ENCODE assay signal across 10 mouse cellular contexts in the genomic region with DNA sequence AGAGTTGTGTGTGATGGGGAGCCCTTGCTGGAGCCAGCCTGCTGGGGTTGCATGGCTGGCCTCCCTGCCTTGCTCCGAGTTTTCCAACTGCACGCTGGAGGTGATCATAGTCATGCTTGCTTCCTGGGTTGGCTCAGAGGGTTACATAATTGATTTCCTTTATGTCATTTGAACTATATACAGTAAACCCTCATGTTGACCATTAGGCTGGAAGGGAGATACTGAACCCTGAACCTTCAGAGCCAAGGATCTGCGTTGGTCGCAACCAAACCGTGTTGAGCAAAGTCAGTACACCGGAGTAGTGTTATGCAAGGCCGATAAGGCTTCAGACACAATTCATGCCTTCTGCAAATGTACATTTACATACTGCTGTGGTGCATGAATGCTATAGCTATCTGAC. TPM values are rescaled to one million over a fixed set of nuclear protein-coding genes. Genes with fewer than 3 reads are reported as not detected.
A peak's percentile ranks its signal among the peaks of the same experiment; 100 is the strongest.
DNase-seq lines count a peak whose midpoint lies in the region; ATAC-seq and TF ChIP-seq lines count a peak whose summit lies in the region.
"Had no signal": no experiment of that assay in that cellular context is flagged by ENCODE, and none has a peak within 500 bp of the region (broad histone marks: within the 10 kb centered on the region; RNA-seq: fewer than 3 reads in every experiment).

No protein-coding gene starts in this region.

- H3K4me1 ChIP-seq in heart, adult 2 months (ENCODE audit: control insufficient read depth, insufficient read depth, low read length), result peaks cover 5% of the 10 kb centered on the region
- H3K4me1 ChIP-seq in midbrain, embryonic 12.5 days, result peaks cover 3% of the 10 kb centered on the region; the same call in 1 of the 2 replicates
- no peaks in the 10 kb centered on the region for H3K4me1 ChIP-seq in midbrain, embryonic 15.5 days
- peaks cover 10% of the 10 kb centered on the region for H3K4me1 ChIP-seq in limb, embryonic 12.5 days (replicated peaks)
- peaks cover 4% of the 10 kb centered on the region; the same call in 1 of the 2 replicates for H3K4me1 ChIP-seq in stomach, embryonic 15.5 days

- WGBS in heart, adult 2 months, result 66% methylated on average over 7 of the region's 7 CpGs
- WGBS in midbrain, embryonic 12.5 days, result 74% methylated on average over 7 of the region's 7 CpGs
- 85% methylated on average over 7 of the region's 7 CpGs for WGBS in midbrain, embryonic 15.5 days
- WGBS in limb, embryonic 12.5 days, result 72% methylated on average over 7 of the region's 7 CpGs
- 62% methylated on average over 7 of the region's 7 CpGs for WGBS in stomach, embryonic 15.5 days

- no peaks in the 10 kb centered on the region for H3K79me2 ChIP-seq in heart, adult 2 months (replicated peaks; ENCODE audit: control insufficient read depth, insufficient read depth, low read length)

- no peaks in the 10 kb centered on the region for H3K27me3 ChIP-seq in heart, adult 2 months (ENCODE audit: control insufficient read depth, insufficient read depth, low read length)
- H3K27me3 ChIP-seq in midbrain, embryonic 12.5 days, result peaks cover 7% of the 10 kb centered on the region; the same call in 1 of the 2 replicates
- H3K27me3 ChIP-seq in midbrain, embryonic 15.5 days (replicated peaks), result no peaks in the 10 kb centered on the region
- no peaks in the 10 kb centered on the region for H3K27me3 ChIP-seq in limb, embryonic 12.5 days
- no peaks in the 10 kb centered on the region for H3K27me3 ChIP-seq in stomach, embryonic 15.5 days (replicated peaks)

- no peak for TF ChIP-seq CTCF in heart, adult 2 months (IDR thresholded peaks at IDR 0.05)

- peak overlapping the region; percentile 77; the same call in 1 of the 2 replicates for H3K4me3 ChIP-seq in heart, adult 2 months
- H3K4me3 ChIP-seq in midbrain, embryonic 12.5 days, result no peak overlapping the region
- H3K4me3 ChIP-seq in midbrain, embryonic 15.5 days, result no peak overlapping the region
- H3K4me3 ChIP-seq in limb, embryonic 12.5 days (replicated peaks), result 0 out of 2 replicates have a peak overlapping the region, but pooled peaks have one; percentile 42
- H3K4me3 ChIP-seq in stomach, embryonic 15.5 days (replicated peaks), result peak overlapping the region; percentile 49

- no peaks in the 10 kb centered on the region for H3K9me3 ChIP-seq in midbrain, embryonic 12.5 days
- no peaks in the 10 kb centered on the region for H3K9me3 ChIP-seq in midbrain, embryonic 15.5 days
- no peaks in the 10 kb centered on the region for H3K9me3 ChIP-seq in limb, embryonic 12.5 days
- H3K9me3 ChIP-seq in stomach, embryonic 15.5 days, result no peaks in the 10 kb centered on the region

- no peaks in the 10 kb centered on the region for H3K36me3 ChIP-seq in heart, adult 2 months (ENCODE audit: control insufficient read depth, insufficient read depth, low read length)
- no peaks in the 10 kb centered on the region for H3K36me3 ChIP-seq in midbrain, embryonic 12.5 days
- no peaks in the 10 kb centered on the region for H3K36me3 ChIP-seq in midbrain, embryonic 15.5 days (replicated peaks)
- H3K36me3 ChIP-seq in limb, embryonic 12.5 days, result no peaks in the 10 kb centered on the region
- H3K36me3 ChIP-seq in stomach, embryonic 15.5 days, result no peaks in the 10 kb centered on the region

- no peak overlapping the region for H3K27ac ChIP-seq in heart, adult 2 months
- H3K27ac ChIP-seq in midbrain, embryonic 12.5 days (replicated peaks), result no peak overlapping the region
- H3K27ac ChIP-seq in midbrain, embryonic 15.5 days, result no peak overlapping the region
- no peak overlapping the region for H3K27ac ChIP-seq in limb, embryonic 12.5 days
- H3K27ac ChIP-seq in stomach, embryonic 15.5 days, result no peak overlapping the region

- intact Hi-C loops in heart, adult 2 months (cut with DNase I), result loop anchor here (1.0 to 2.0 kb wide), 2 partner anchors 17 to 30 kb away; a partner anchor contains a TSS
- intact Hi-C loops in heart, postnatal 14 days (cut with DNase I), result no loop called here

- TF ChIP-seq POLR2A in heart, adult 2 months (IDR thresholded peaks at IDR 0.05; ENCODE audit: insufficient read depth, low read depth, low read length), result no peak

- H3K4me2 ChIP-seq in midbrain, embryonic 12.5 days (replicated peaks), result peak overlapping the region; percentile 49; the same call in 1 of the 2 replicates
- H3K4me2 ChIP-seq in midbrain, embryonic 15.5 days, result no peak overlapping the region
- H3K4me2 ChIP-seq in limb, embryonic 12.5 days, result peak overlapping the region; percentile 65
- H3K4me2 ChIP-seq in stomach, embryonic 15.5 days, result peak overlapping the region; percentile 71

- no peak overlapping the region for H3K9ac ChIP-seq in heart, adult 2 months (ENCODE audit: low read depth, low read length)
- no peak overlapping the region for H3K9ac ChIP-seq in midbrain, embryonic 12.5 days (replicated peaks)
- no peak overlapping the region for H3K9ac ChIP-seq in midbrain, embryonic 15.5 days
- no peak overlapping the region for H3K9ac ChIP-seq in limb, embryonic 12.5 days (replicated peaks)
- H3K9ac ChIP-seq in stomach, embryonic 15.5 days, result no peak overlapping the region

- no peak for DNase-seq in heart, adult 2 months
- no peak for DNase-seq in heart, postnatal 14 days
- DNase-seq in urinary bladder, adult 18-20 months (ENCODE audit: low spot score in 2 of 2), result no peak
- no peak for DNase-seq in right cerebral cortex, adult 18-20 months

- ATAC-seq in midbrain, embryonic 12.5 days (ENCODE audit: low FRiP score, low read depth), result no peak
- ATAC-seq in midbrain, embryonic 15.5 days (replicated peaks), result no peak
- ATAC-seq in limb, embryonic 12.5 days (ENCODE audit: insufficient number of reproducible peaks, insufficient read depth, low FRiP score, low TSS enrichment, low read depth), result no peak
- peak; percentile 29; the same call in 1 of the 2 replicates for ATAC-seq in stomach, embryonic 15.5 days (ENCODE audit: insufficient read depth, low FRiP score, low read depth)

- TF ChIP-seq EP300 in heart, adult 2 months (IDR thresholded peaks at IDR 0.05; ENCODE audit: insufficient read depth, low read depth, low read length), result no peak

RNA-seq across cellular contexts. Expression of a gene that starts 0.7 kb away (rescaled TPM):
- 10 to 100 TPM; 13.6 to 15.0 TPM for total RNA-seq in heart, adult 2 months (2021)
- 7.4 and 12.7 TPM in 2 replicates for polyA plus RNA-seq in heart, adult 2 months (2012; rRNA removed)
- total RNA-seq in heart, postnatal 14 days (2021), result 1 to 10 TPM; 8.0 to 9.6 TPM
- 0.46 and 0.85 TPM in 2 replicates for polyA plus RNA-seq in midbrain, embryonic 12.5 days (2016; fragmentation: Nextera tagmentation; extraction: Ambion mirVana)
- 0.73 and 0.89 TPM in 2 replicates for polyA plus RNA-seq in midbrain, embryonic 15.5 days (2015; fragmentation: Nextera tagmentation; extraction: Ambion mirVana)
- polyA plus RNA-seq in limb, embryonic 12.5 days (2016; fragmentation: Nextera tagmentation; extraction: Ambion mirVana), result 1.4 TPM in 2 replicates
- polyA plus RNA-seq in stomach, embryonic 15.5 days (2015; fragmentation: Nextera tagmentation; extraction: Ambion mirVana), result 8.2 and 11.5 TPM in 2 replicates

RNA-seq across cellular contexts. Expression of a gene that starts 17.9 kb away (rescaled TPM):
- 10 to 100 TPM in 1 of 2 experiments, 1 to 10 TPM in 1; 9.8 to 10.5 TPM for total RNA-seq in heart, adult 2 months (2021)
- polyA plus RNA-seq in heart, adult 2 months (2012; rRNA removed), result 4.6 and 7.7 TPM in 2 replicates
- total RNA-seq in heart, postnatal 14 days (2021), result 10 to 100 TPM in 1 of 2 experiments, 1 to 10 TPM in 1; 9.3 to 10.1 TPM
- polyA plus RNA-seq in midbrain, embryonic 12.5 days (2016; fragmentation: Nextera tagmentation; extraction: Ambion mirVana), result 14.9 and 16.4 TPM in 2 replicates
- 4.9 and 5.7 TPM in 2 replicates for polyA plus RNA-seq in midbrain, embryonic 15.5 days (2015; fragmentation: Nextera tagmentation; extraction: Ambion mirVana)
- polyA plus RNA-seq in limb, embryonic 12.5 days (2016; fragmentation: Nextera tagmentation; extraction: Ambion mirVana), result 21.3 and 22.0 TPM in 2 replicates
- 16.5 and 19.2 TPM in 2 replicates for polyA plus RNA-seq in stomach, embryonic 15.5 days (2015; fragmentation: Nextera tagmentation; extraction: Ambion mirVana)

RNA-seq across cellular contexts. Expression of a gene that starts 30.1 kb away (rescaled TPM):
- 10 to 100 TPM; 20.2 to 20.6 TPM for total RNA-seq in heart, adult 2 months (2021)
- 21.6 and 45.2 TPM in 2 replicates for polyA plus RNA-seq in heart, adult 2 months (2012; rRNA removed)
- total RNA-seq in heart, postnatal 14 days (2021), result 10 to 100 TPM; 17.3 to 19.6 TPM
- 8.4 and 9.3 TPM in 2 replicates for polyA plus RNA-seq in midbrain, embryonic 12.5 days (2016; fragmentation: Nextera tagmentation; extraction: Ambion mirVana)
- 12.4 and 12.6 TPM in 2 replicates for polyA plus RNA-seq in midbrain, embryonic 15.5 days (2015; fragmentation: Nextera tagmentation; extraction: Ambion mirVana)
- 6.2 and 7.1 TPM in 2 replicates for polyA plus RNA-seq in limb, embryonic 12.5 days (2016; fragmentation: Nextera tagmentation; extraction: Ambion mirVana)
- 7.7 and 8.9 TPM in 2 replicates for polyA plus RNA-seq in stomach, embryonic 15.5 days (2015; fragmentation: Nextera tagmentation; extraction: Ambion mirVana)

RNA-seq across cellular contexts. Expression of a gene that starts 46.6 kb away (rescaled TPM):
- not detected for total RNA-seq in heart, adult 2 months (2021)
- not detected in 2 replicates for polyA plus RNA-seq in heart, adult 2 months (2012; rRNA removed)
- not detected for total RNA-seq in heart, postnatal 14 days (2021)
- not detected in 2 replicates for polyA plus RNA-seq in midbrain, embryonic 12.5 days (2016; fragmentation: Nextera tagmentation; extraction: Ambion mirVana)
- not detected in 2 replicates for polyA plus RNA-seq in midbrain, embryonic 15.5 days (2015; fragmentation: Nextera tagmentation; extraction: Ambion mirVana)
- not detected in 2 replicates for polyA plus RNA-seq in limb, embryonic 12.5 days (2016; fragmentation: Nextera tagmentation; extraction: Ambion mirVana)
- polyA plus RNA-seq in stomach, embryonic 15.5 days (2015; fragmentation: Nextera tagmentation; extraction: Ambion mirVana), result not detected in 2 replicates
- total RNA-seq: heart, postnatal 36 days had no signal
- polyA plus RNA-seq: CD4-positive, CD25-positive, alpha-beta regulatory T cell, adult 4 months had no signal

Comparison
In these comparisons a context has a peak if more than half of its experiments do, and no peak if none do; other contexts are left out.
1. H3K4me3 ChIP-seq: peak in heart, adult 2 months (single experiment), limb, embryonic 12.5 days (single experiment) and stomach, embryonic 15.5 days (single experiment); none in midbrain, embryonic 12.5 days (single experiment) and midbrain, embryonic 15.5 days (single experiment).